Mouse (Mus musculus): ENCODE measurements around the gene Cwc27. TPM values are rescaled to one million over a fixed set of nuclear protein-coding genes. Genes with fewer than 3 reads are reported as not detected.

Gene Cwc27
- 13.3 and 14.2 TPM in 2 replicates for polyA plus RNA-seq (2021; fragmentation: Nextera tagmentation)
- long read RNA-seq, experiment 1, transcript Cwc27-201 (14 exons, 2,071 nt), result major isoform, 40 of 58 reads
- long read RNA-seq, experiment 1, partial matches to known transcripts, result 2 of 58 reads
- long read RNA-seq, experiment 1, other reads (novel, unspliced or antisense), result 16 of 58 reads
- long read RNA-seq, experiment 2, transcript Cwc27-201 (14 exons, 2,071 nt), result major isoform, 10 of 19 reads
- long read RNA-seq, experiment 2, partial matches to known transcripts, result 5 of 19 reads
- long read RNA-seq, experiment 2, other reads (novel, unspliced or antisense), result 4 of 19 reads

DNA sequence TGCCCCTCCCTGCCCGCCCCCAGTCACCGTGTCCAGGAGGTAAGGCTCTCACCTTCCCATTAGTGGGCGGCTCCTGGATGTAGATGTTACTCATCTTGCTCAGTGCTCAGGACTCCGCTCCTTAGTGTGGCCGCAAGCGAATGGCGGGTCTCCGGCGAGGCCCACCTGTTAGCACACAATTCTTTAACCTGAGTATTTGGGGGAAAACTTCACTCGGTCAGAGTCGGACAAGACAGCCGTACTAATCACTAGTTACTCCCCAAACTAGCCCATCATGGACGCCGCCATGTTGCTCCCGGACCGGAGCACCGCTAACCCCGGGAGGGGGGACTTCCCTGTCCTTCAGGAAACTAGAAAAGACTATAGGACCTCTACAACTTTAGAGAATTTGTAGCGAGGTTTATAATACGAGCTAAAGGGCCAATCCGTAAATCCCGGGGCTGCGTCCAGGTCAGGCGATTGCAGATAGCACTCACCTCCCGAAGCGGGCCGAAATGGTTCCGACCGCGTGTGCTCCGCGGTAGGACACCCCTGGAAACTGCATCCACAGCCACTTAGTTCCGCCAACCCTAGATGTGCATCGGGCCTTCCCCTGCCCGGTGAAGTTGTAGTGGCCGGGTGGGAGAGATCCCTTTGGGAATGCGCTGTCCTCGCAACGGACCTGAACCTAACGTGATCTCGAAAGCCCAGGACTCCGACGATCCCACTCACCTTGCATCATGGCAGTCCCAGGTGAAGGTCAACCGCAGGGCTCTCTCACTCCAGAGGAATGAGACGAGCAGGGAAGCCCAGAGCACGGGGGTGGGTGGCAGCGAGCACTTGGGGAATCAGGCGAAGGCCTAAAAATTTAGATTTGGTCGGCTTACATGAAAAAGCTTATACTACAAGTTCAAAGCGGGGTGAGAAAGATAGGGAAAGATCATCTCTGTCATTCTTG, at the start of gene Cwc27:
Cwc27 (minus strand) TSS at position 508 of the 937 bp plus-strand sequence.

DNA sequence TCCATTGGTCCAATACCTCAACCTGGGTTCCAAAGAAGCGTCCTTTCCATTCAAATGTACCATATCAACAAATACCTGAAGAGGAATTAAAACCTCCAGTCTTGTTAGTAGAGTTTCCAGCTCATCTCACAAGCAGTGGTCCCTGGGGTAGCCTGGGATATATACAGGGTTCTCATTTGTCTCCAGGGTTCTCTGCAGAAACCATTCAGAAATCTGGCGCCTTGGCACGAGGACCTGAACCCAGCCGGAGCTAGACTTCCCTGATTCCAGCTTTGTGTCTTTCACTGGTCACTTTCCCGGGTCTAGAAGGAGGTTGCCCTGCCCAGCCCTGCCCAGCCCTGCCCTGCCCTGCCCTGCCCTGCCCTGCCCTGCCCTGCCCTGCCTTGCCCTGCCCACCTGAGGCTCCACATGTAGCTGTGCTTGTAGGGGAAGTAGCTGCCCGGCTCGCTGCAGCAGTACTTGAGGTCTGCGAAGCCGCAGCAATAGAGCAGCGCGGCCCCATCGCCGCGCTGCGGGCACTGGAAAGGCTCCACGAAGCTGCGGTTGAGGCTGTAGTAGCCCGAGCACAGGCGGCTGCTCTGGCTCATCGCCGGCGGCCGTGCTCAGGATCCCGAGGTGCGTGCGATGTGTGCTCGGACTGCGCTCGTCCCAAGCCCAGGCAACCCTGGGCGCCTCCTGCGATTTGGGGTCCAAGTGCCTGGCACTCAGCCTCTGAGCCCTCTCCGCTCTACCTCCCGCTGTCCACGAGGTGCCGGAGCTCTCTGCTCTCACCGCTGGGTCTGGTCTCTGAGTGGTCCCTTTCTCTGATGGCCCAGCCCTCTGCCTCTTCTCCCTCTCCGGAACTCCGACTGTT, 46.4 kb upstream of the Cwc27 start, which contains the start of gene Shisal2b:
Shisal2b (minus strand) TSS at position 767 of the 853 bp plus-strand sequence.

DNA sequence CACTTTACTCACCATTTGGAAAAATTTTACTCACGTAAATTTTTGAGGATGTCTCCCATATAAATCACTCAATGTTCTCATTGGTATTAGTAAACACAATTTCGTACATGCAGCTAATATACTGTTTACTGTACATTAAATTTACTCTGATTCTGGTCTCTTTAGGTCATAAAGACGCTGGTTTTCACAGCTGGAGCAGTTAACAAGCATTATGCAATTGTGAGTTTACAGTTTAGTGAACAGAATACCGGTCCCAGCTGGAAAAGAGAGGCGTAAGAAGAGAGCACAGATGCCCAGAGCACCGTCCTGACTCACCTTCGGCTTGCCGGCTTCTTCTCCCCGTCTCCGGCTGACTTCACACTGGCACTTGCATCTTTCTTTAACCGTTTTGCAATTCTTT, 24.8 kb downstream of the Cwc27 start, which contains the start of gene Srek1ip1:
Srek1ip1 (plus strand) TSS at position 301 of the 400 bp plus-strand sequence.

Other genes starting within 250 kb of the Cwc27 start
- 14.3 and 20.2 TPM in 2 replicates for gene Srek1ip1, start 24.7 kb downstream of the Cwc27 start, polyA plus RNA-seq (2021; fragmentation: Nextera tagmentation)
- gene Shisal2b, start 46.8 kb upstream of the Cwc27 start, polyA plus RNA-seq (2021; fragmentation: Nextera tagmentation), result 1.5 and 2.3 TPM in 2 replicates
- 60.4 and 62.2 TPM in 2 replicates for gene Rgs7bp, start 237.8 kb upstream of the Cwc27 start, polyA plus RNA-seq (2021; fragmentation: Nextera tagmentation)

Measured in left cerebral cortex, adult 6 months (tissue).